In the genomic region with DNA sequence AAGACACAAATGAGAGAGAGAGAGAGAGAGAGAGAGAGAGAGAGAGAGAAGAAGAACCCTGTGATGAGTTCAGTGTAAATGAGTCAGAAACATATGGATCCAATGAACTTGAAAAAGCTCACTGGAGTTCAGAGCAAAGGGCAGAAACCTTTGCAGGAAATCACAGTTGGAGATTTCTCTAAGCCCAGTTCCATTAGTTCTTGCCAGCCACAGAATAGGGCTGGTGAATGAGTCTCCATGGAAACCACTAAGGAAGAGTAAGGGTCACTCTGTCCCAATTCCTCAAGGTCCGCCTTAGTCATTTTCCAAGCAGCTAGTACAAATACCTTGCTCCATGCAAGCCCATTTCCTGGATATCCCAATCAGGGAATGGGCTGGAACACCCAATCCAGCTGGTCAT, we compare ENCODE assay signal across 18 mouse cellular contexts.
DNase-seq lines count a peak whose midpoint lies in the region; ATAC-seq lines count a peak whose summit lies in the region.
"Had no signal": no experiment of that assay in that cellular context is flagged by ENCODE, and none has a peak within 500 bp of the region (broad histone marks: within the 10 kb centered on the region; RNA-seq: fewer than 3 reads in every experiment).

No protein-coding gene starts in this region.

- H3K4me3 ChIP-seq in hindbrain, embryonic 15.5 days, result no peak overlapping the region
- no peak overlapping the region for H3K4me3 ChIP-seq in hindbrain, embryonic 12.5 days
- H3K4me3 ChIP-seq in limb, embryonic 12.5 days (replicated peaks), result no peak overlapping the region
- H3K4me3 ChIP-seq: erythroblast, embryonic 14.5 days had no signal

- DNase-seq in R1 (ENCODE audit: low read depth, low spot score), result peak; percentile 50
- peak; percentile 31 for DNase-seq in embryo, embryonic 11 days
- no peak for DNase-seq in adrenal gland, adult 8-10 months
- no peak for DNase-seq in gastrocnemius, postnatal 25 days
- DNase-seq: adrenal gland, postnatal 10 days; cerebellum, adult 11-12 months; heart, postnatal 10 days; kidney, adult 18-20 months; kidney, postnatal 25 days; lung, postnatal 14 days; thymus, postnatal 4 days had no signal

- no peaks in the 10 kb centered on the region for H3K27me3 ChIP-seq in hindbrain, embryonic 15.5 days
- no peaks in the 10 kb centered on the region for H3K27me3 ChIP-seq in hindbrain, embryonic 12.5 days
- H3K27me3 ChIP-seq in limb, embryonic 12.5 days, result no peaks in the 10 kb centered on the region

- H3K9me3 ChIP-seq in hindbrain, embryonic 15.5 days, result no peaks in the 10 kb centered on the region
- H3K9me3 ChIP-seq in hindbrain, embryonic 12.5 days (replicated peaks), result no peaks in the 10 kb centered on the region
- H3K9me3 ChIP-seq in limb, embryonic 12.5 days, result no peaks in the 10 kb centered on the region
- H3K9me3 ChIP-seq: G1E had no signal

- no peak overlapping the region for H3K9ac ChIP-seq in hindbrain, embryonic 15.5 days
- H3K9ac ChIP-seq in hindbrain, embryonic 12.5 days, result no peak overlapping the region
- no peak overlapping the region for H3K9ac ChIP-seq in limb, embryonic 12.5 days (replicated peaks)

- no peak overlapping the region for H3K4me2 ChIP-seq in hindbrain, embryonic 15.5 days
- H3K4me2 ChIP-seq in hindbrain, embryonic 12.5 days (replicated peaks), result no peak overlapping the region
- H3K4me2 ChIP-seq in limb, embryonic 12.5 days, result no peak overlapping the region
- H3K4me2 ChIP-seq: midbrain, embryonic 11.5 days had no signal

- 33% methylated on average over 1 of the region's 1 CpGs for WGBS in hindbrain, embryonic 15.5 days
- 26% methylated on average over 1 of the region's 1 CpGs for WGBS in hindbrain, embryonic 12.5 days
- WGBS in limb, embryonic 12.5 days, result 48% methylated on average over 1 of the region's 1 CpGs

- H3K4me1 ChIP-seq in hindbrain, embryonic 15.5 days (replicated peaks), result peaks cover 16% of the 10 kb centered on the region
- peaks cover 12% of the 10 kb centered on the region for H3K4me1 ChIP-seq in hindbrain, embryonic 12.5 days
- H3K4me1 ChIP-seq in limb, embryonic 12.5 days (replicated peaks), result peaks cover 42% of the 10 kb centered on the region

- H3K27ac ChIP-seq in hindbrain, embryonic 15.5 days (replicated peaks), result peak overlapping the region; percentile 87
- no peak overlapping the region for H3K27ac ChIP-seq in hindbrain, embryonic 12.5 days
- H3K27ac ChIP-seq in limb, embryonic 12.5 days, result peak overlapping the region; percentile 81

- H3K36me3 ChIP-seq in hindbrain, embryonic 15.5 days, result no peaks in the 10 kb centered on the region
- H3K36me3 ChIP-seq in hindbrain, embryonic 12.5 days, result no peaks in the 10 kb centered on the region
- no peaks in the 10 kb centered on the region for H3K36me3 ChIP-seq in limb, embryonic 12.5 days
- H3K36me3 ChIP-seq: G1E had no signal

- ATAC-seq in hindbrain, embryonic 15.5 days (ENCODE audit: low FRiP score, low read depth), result no peak
- no peak for ATAC-seq in hindbrain, embryonic 12.5 days (ENCODE audit: low FRiP score)
- ATAC-seq in limb, embryonic 12.5 days (ENCODE audit: insufficient number of reproducible peaks, insufficient read depth, low FRiP score, low TSS enrichment, low read depth), result no peak
- ATAC-seq: CD4-positive, CD25-positive, alpha-beta regulatory T cell, adult 4 months had no signal

Comparison
In these comparisons a context has a peak if more than half of its experiments do, and no peak if none do; other contexts are left out.
1. DNase-seq: peak in R1 (single experiment) and embryo, embryonic 11 days (single experiment); none in adrenal gland, adult 8-10 months (single experiment) and gastrocnemius, postnatal 25 days (single experiment).